Mouse (Mus musculus): Measurements from ENCODE around the gene Usp15.

DNA sequence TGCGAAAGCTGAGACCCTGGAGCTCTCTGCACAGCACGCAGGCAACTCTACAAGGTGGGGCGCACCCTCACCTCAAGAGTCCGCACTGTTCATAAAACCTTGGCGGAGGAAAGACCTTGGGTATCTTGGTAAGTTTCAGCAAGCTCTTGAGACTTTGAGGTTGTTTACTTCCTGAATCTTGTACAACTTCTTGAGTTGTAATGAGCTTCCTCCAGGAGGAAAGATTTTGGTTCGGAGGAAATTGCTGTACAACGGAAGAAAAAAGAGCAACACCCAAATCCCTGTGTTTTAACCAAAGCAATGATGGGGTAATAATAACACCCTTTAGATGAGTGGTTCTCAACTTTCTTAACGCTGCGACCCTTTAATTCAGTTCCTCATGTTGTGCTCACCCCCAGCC lies 11.5 kb upstream of the Usp15 start:
- TF ChIP-seq CTCF (IDR thresholded peaks at IDR 0.05; ENCODE audit: borderline replicate concordance, control insufficient read depth, extremely low read depth, insufficient read depth, low read length, poor library complexity) (no peak), POLR2A (IDR thresholded peaks at IDR 0.05; ENCODE audit: control insufficient read depth, extremely low read depth, insufficient read depth, low read length, poor library complexity) (no peak)
